8 mouse cellular contexts compared by ENCODE assay signal in the genomic region with DNA sequence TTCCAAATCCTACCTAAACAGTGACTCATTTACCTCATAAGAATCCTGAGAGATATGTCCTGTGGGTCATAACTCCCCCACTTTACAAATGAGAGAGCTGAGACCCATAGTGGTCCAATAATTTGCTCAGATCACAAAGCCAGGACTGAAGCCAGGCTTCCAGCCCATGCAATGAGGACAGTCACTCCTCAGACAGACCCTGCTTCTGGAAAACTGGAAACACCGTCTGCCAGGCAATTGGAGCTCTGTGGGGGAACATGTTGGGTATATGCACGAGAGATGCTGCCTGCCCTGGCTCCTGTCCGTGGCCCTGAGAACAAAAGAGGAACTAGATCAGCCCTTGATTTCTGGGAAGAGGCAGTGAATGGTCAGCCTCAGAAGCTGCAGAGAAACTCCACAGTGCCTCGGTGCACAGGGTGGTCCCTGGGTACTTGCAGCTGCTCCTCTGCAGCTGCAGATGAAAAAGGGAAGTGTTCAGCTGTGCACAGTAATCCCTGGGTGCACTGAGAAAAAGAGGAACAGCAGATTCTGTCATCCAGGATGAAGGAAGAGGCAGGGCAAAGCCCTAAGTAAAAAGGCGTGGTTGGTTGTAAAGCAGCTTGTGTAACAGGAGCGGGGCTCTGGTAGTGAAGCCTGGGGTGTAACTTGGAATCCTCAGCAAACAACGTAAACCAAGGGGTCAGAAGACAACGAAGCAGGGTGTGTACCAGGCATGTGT. TPM values are rescaled to one million over a fixed set of nuclear protein-coding genes. Genes with fewer than 3 reads are reported as not detected.
DNase-seq lines count a peak whose midpoint lies in the region; ATAC-seq lines count a peak whose summit lies in the region.

No protein-coding gene starts in this region.

- no peaks in the 10 kb centered on the region for H3K27me3 ChIP-seq in forebrain, embryonic 15.5 days
- H3K27me3 ChIP-seq in forebrain, embryonic 11.5 days (ENCODE audit: control insufficient read depth, insufficient read depth, low read length), result no peaks in the 10 kb centered on the region
- H3K27me3 ChIP-seq in neural tube, embryonic 12.5 days (replicated peaks), result no peaks in the 10 kb centered on the region
- H3K27me3 ChIP-seq in splenic B cell, adult 2 months (ENCODE audit: control insufficient read depth, insufficient read depth, low read length, poor library complexity, severe bottlenecking), result no peaks in the 10 kb centered on the region

- H3K27ac ChIP-seq in forebrain, embryonic 15.5 days (replicated peaks), result no peak overlapping the region; the same call in 1 of the 2 replicates
- H3K27ac ChIP-seq in forebrain, embryonic 11.5 days (ENCODE audit: low read depth, low read length), result no peak overlapping the region
- no peak overlapping the region for H3K27ac ChIP-seq in neural tube, embryonic 12.5 days

- no peak overlapping the region for H3K4me2 ChIP-seq in forebrain, embryonic 15.5 days (replicated peaks)
- H3K4me2 ChIP-seq in forebrain, embryonic 11.5 days (ENCODE audit: low read depth, low read length, severe bottlenecking), result no peak overlapping the region
- no peak overlapping the region for H3K4me2 ChIP-seq in neural tube, embryonic 12.5 days (replicated peaks)

- H3K4me1 ChIP-seq in forebrain, embryonic 15.5 days, result 0 out of 2 replicates have a peak, but pooled peaks cover 6% of the 10 kb centered on the region
- no peaks in the 10 kb centered on the region for H3K4me1 ChIP-seq in forebrain, embryonic 11.5 days (replicated peaks; ENCODE audit: control insufficient read depth, insufficient read depth, low read length)
- H3K4me1 ChIP-seq in neural tube, embryonic 12.5 days, result no peaks in the 10 kb centered on the region

- no peak overlapping the region for H3K4me3 ChIP-seq in forebrain, embryonic 15.5 days
- no peak overlapping the region for H3K4me3 ChIP-seq in forebrain, embryonic 11.5 days (ENCODE audit: low read depth, low read length)
- H3K4me3 ChIP-seq in neural tube, embryonic 12.5 days, result no peak overlapping the region

- DNase-seq in forebrain, embryonic 11.5 days (ENCODE audit: low spot score), result no peak
- DNase-seq in neural tube, embryonic 10.5 days (ENCODE audit: extremely low spot score, low spot score), result no peak
- DNase-seq in layer of hippocampus, postnatal 14 days (ENCODE audit: low spot score in 2 of 2), result peak; percentile 41
- DNase-seq in splenic B cell, adult 2 months (ENCODE audit: low read depth, low spot score), result peak; percentile 76
- DNase-seq in kidney, postnatal 25 days, result no peak
- no peak for DNase-seq in thymus, postnatal 36 days

- H3K36me3 ChIP-seq in forebrain, embryonic 15.5 days, result no peaks in the 10 kb centered on the region
- H3K36me3 ChIP-seq in forebrain, embryonic 11.5 days (ENCODE audit: control insufficient read depth, insufficient read depth, low read length), result no peaks in the 10 kb centered on the region
- H3K36me3 ChIP-seq in neural tube, embryonic 12.5 days, result no peaks in the 10 kb centered on the region
- no peaks in the 10 kb centered on the region for H3K36me3 ChIP-seq in splenic B cell, adult 2 months (ENCODE audit: control insufficient read depth, insufficient read depth, low read length, poor library complexity, severe bottlenecking)

- H3K9ac ChIP-seq in forebrain, embryonic 15.5 days (replicated peaks), result no peak overlapping the region
- no peak overlapping the region for H3K9ac ChIP-seq in forebrain, embryonic 11.5 days (ENCODE audit: low read length)
- no peak overlapping the region for H3K9ac ChIP-seq in neural tube, embryonic 12.5 days

- ATAC-seq in forebrain, embryonic 15.5 days (replicated peaks), result peak; percentile 46; the same call in 1 of the 2 replicates
- no peak for ATAC-seq in forebrain, embryonic 11.5 days (replicated peaks; ENCODE audit: low FRiP score)
- 0 out of 2 replicates have a peak, but pooled peaks have one; percentile 33 for ATAC-seq in neural tube, embryonic 12.5 days (ENCODE audit: low FRiP score, low read depth)

- H3K9me3 ChIP-seq in forebrain, embryonic 15.5 days, result no peaks in the 10 kb centered on the region
- no peaks in the 10 kb centered on the region for H3K9me3 ChIP-seq in forebrain, embryonic 11.5 days (ENCODE audit: control insufficient read depth, low read length)
- H3K9me3 ChIP-seq in neural tube, embryonic 12.5 days, result no peaks in the 10 kb centered on the region

- 46% methylated on average over 8 of the region's 8 CpGs for WGBS in forebrain, embryonic 15.5 days
- WGBS in forebrain, embryonic 11.5 days, result 48% methylated on average over 8 of the region's 8 CpGs
- 24% methylated on average over 8 of the region's 8 CpGs for WGBS in neural tube, embryonic 12.5 days

RNA-seq across cellular contexts. Expression of gene Lifr, which starts 5.5 kb away (rescaled TPM):
- 7.6 and 8.1 TPM in 2 replicates for polyA plus RNA-seq in forebrain, embryonic 15.5 days (2015; fragmentation: Nextera tagmentation; extraction: Ambion mirVana)
- 9.4 and 10.7 TPM in 2 replicates for polyA plus RNA-seq in forebrain, embryonic 11.5 days (2014; fragmentation: Nextera tagmentation; extraction: Ambion mirVana)
- 20.3 and 23.9 TPM in 2 replicates for polyA plus RNA-seq in neural tube, embryonic 12.5 days (2016; fragmentation: Nextera tagmentation; extraction: Ambion mirVana)
- total RNA-seq in layer of hippocampus, postnatal 14 days (2021), result 10 to 100 TPM; 60.9 to 64.7 TPM

Comparison
In these comparisons a context has a peak if more than half of its experiments do, and no peak if none do; other contexts are left out.
1. DNase-seq: peak in layer of hippocampus, postnatal 14 days (2 of 2) and splenic B cell, adult 2 months (single experiment); none in forebrain, embryonic 11.5 days (single experiment), neural tube, embryonic 10.5 days (single experiment), kidney, postnatal 25 days (0 of 2) and thymus, postnatal 36 days (0 of 2).